Mouse (Mus musculus) CD8-positive naive resting alpha-beta T cell, adult 57 days (primary cell): ENCODE data around the gene Ccr1. TPM values are rescaled to one million over a fixed set of nuclear protein-coding genes. Genes with fewer than 3 reads are reported as not detected.

Source experiments
- total RNA-seq: library from RNA; stranded (reverse); gene quantifications from one replicate; pipeline ENCODE4 v1.2.4, GENCODE M21; 2023

Ccr1 gene
- 0.46 TPM for total RNA-seq

GRCm38 (mm10) chr9:123968290-123968912 is at the start of gene Ccr1:
Gene Ccr1, minus strand, starts transcription at chr9:123968692.

GRCm38 (mm10) chr9:123978308-123978707 is 9.8 kb upstream of the Ccr1 start, which contains the start of gene Ccr1l1:
Gene Ccr1l1, minus strand, starts transcription at chr9:123978408.

Other genes with a start within 250 kb of the Ccr1 start
- 15.6 TPM for gene Cxcr6, start 162.2 kb downstream of the Ccr1 start, total RNA-seq
- 61.4 TPM for gene Fyco1, start 116.8 kb downstream of the Ccr1 start, total RNA-seq
- gene Xcr1, start 106.7 kb downstream of the Ccr1 start, total RNA-seq, result 0.34 TPM
- gene Ccr1l1, start 9.7 kb upstream of the Ccr1 start, total RNA-seq, result not detected
- 0.46 TPM for gene Ccr3, start 53.3 kb upstream of the Ccr1 start, total RNA-seq
- 1.0 TPM for gene Ccr2, start 133.3 kb upstream of the Ccr1 start, total RNA-seq
- 8.1 TPM for gene Ccr5, start 152.9 kb upstream of the Ccr1 start, total RNA-seq